Mouse (Mus musculus): Measurements from ENCODE around the gene Ppfia4. TPM values are rescaled to one million over a fixed set of nuclear protein-coding genes. Genes with fewer than 3 reads are reported as not detected.

Ppfia4 gene
- total RNA-seq, 1 experiment, result 14.1 TPM

GRCm38 (mm10) chr1:134281563-134281962 lies 51.2 kb downstream of the Ppfia4 start:
- TF ChIP-seq ZC3H11A (IDR thresholded peaks at IDR 0.05; ENCODE audit: borderline replicate concordance, low read depth, low read length), result no peak
- TF ChIP-seq ZNF384 (IDR thresholded peaks at IDR 0.05; ENCODE audit: low read depth, low read length), result no peak
- TF ChIP-seq CHD2 (IDR thresholded peaks at IDR 0.05; ENCODE audit: low read depth, low read length), result no peak
- TF ChIP-seq HCFC1 (IDR thresholded peaks at IDR 0.05; ENCODE audit: borderline replicate concordance, insufficient read depth, low read length), result no peak
- no peak for TF ChIP-seq MAFK (IDR thresholded peaks at IDR 0.05; ENCODE audit: insufficient read depth, low read depth, low read length)

GRCm38 (mm10) chr1:134280174-134280573 lies 52.6 kb downstream of the Ppfia4 start:
- H3K4me3 ChIP-seq (ENCODE audit: insufficient read depth in 1 of 2, low read depth in 1 of 2, low read length in 2 of 2, poor library complexity in 1 of 2, severe bottlenecking in 1 of 2), result no peak overlapping the region
- no peaks in the 10 kb centered on the region for H3K36me3 ChIP-seq (ENCODE audit: control insufficient read depth, insufficient read depth, low read length, poor library complexity, severe bottlenecking)
- TF ChIP-seq ZNF384 (IDR thresholded peaks at IDR 0.05; ENCODE audit: low read depth, low read length) (no peak), CHD2 (IDR thresholded peaks at IDR 0.05; ENCODE audit: low read depth, low read length) (no peak), HCFC1 (IDR thresholded peaks at IDR 0.05; ENCODE audit: borderline replicate concordance, insufficient read depth, low read length) (no peak), MAFK (IDR thresholded peaks at IDR 0.05; ENCODE audit: insufficient read depth, low read depth, low read length) (no peak), ZC3H11A (IDR thresholded peaks at IDR 0.05; ENCODE audit: borderline replicate concordance, low read depth, low read length) (no peak)
- no peak overlapping the region for H3K27ac ChIP-seq (ENCODE audit: insufficient read depth, low read depth, low read length, poor library complexity, severe bottlenecking)
- H3K9ac ChIP-seq (ENCODE audit: insufficient read depth, low read depth, low read length, poor library complexity, severe bottlenecking), result no peak overlapping the region
- H3K4me1 ChIP-seq (ENCODE audit: control insufficient read depth in 2 of 2, insufficient read depth in 2 of 2, low read length in 2 of 2, poor library complexity in 1 of 2), result 0 out of 4 replicates have a peak, but pooled peaks cover 0 to under 1% of the 10 kb centered on the region in 2 experiments
- no peak for DNase-seq (ENCODE audit: low read depth, low spot score)
- no peaks in the 10 kb centered on the region for H3K9me3 ChIP-seq (ENCODE audit: control insufficient read depth, insufficient read depth, low read depth, low read length)
- in situ Hi-C loops (cut with MboI; ENCODE audit: low sequenced_read_pairs in 2 of 2, unreplicated experiment in 2 of 2), result no loop called here

More at GRCm38 (mm10) chr1:134281563-134281962, 51.2 kb downstream of the Ppfia4 start:
- Histone ChIP-seq H3K27ac (ENCODE audit: insufficient read depth, low read depth, low read length, poor library complexity, severe bottlenecking) (no peak overlapping the region), H3K9ac (ENCODE audit: insufficient read depth, low read depth, low read length, poor library complexity, severe bottlenecking) (no peak overlapping the region), H3K36me3 (ENCODE audit: control insufficient read depth, insufficient read depth, low read length, poor library complexity, severe bottlenecking) (no peaks in the 10 kb centered on the region), H3K4me3 (ENCODE audit: insufficient read depth in 1 of 2, low read depth in 1 of 2, low read length in 2 of 2, poor library complexity in 1 of 2, severe bottlenecking in 1 of 2) (no peak overlapping the region), H3K9me3 (ENCODE audit: control insufficient read depth, insufficient read depth, low read depth, low read length) (no peaks in the 10 kb centered on the region), H3K4me1 (ENCODE audit: control insufficient read depth in 2 of 2, insufficient read depth in 2 of 2, low read length in 2 of 2, poor library complexity in 1 of 2) (peaks cover 2 to 6% of the 10 kb centered on the region in 2 experiments; a peak in 1 of 4 replicates)
- no peak for DNase-seq (ENCODE audit: low read depth, low spot score)
- in situ Hi-C loops (cut with MboI; ENCODE audit: low sequenced_read_pairs in 2 of 2, unreplicated experiment in 2 of 2), result no loop called here

DNA sequence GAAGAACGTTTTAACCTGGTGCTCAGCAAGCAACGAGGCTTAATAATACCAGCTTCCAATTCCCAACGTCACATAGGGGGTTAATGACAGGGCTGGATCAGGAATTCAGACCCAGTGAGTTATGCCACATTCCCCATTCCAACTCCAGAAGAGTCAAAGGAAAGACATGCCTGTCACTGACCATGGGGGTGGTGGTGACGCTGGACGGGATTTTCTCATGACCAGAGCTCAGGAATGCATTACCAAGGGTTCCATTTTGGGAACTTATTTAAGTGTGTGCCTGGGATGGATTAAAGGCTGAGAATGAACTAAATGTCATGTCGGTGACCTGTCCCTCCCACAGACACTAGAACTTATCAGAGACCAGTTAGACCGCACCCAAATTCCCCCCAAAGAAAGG lies 55.9 kb downstream of the Ppfia4 start:
- Histone ChIP-seq H3K9ac (ENCODE audit: insufficient read depth, low read depth, low read length, poor library complexity, severe bottlenecking) (no peak overlapping the region), H3K36me3 (ENCODE audit: control insufficient read depth, insufficient read depth, low read length, poor library complexity, severe bottlenecking) (no peaks in the 10 kb centered on the region), H3K27ac (ENCODE audit: insufficient read depth, low read depth, low read length, poor library complexity, severe bottlenecking) (no peak overlapping the region), H3K4me1 (ENCODE audit: control insufficient read depth in 2 of 2, insufficient read depth in 2 of 2, low read length in 2 of 2, poor library complexity in 1 of 2) (no peaks in the 10 kb centered on the region), H3K9me3 (ENCODE audit: control insufficient read depth, insufficient read depth, low read depth, low read length) (no peaks in the 10 kb centered on the region), H3K4me3 (ENCODE audit: insufficient read depth in 1 of 2, low read depth in 1 of 2, low read length in 2 of 2, poor library complexity in 1 of 2, severe bottlenecking in 1 of 2) (no peak overlapping the region)
- in situ Hi-C loops (cut with MboI; ENCODE audit: low sequenced_read_pairs in 2 of 2, unreplicated experiment in 2 of 2), result no loop called here
- DNase-seq (ENCODE audit: low read depth, low spot score), result no peak
- TF ChIP-seq MAFK (IDR thresholded peaks at IDR 0.05; ENCODE audit: insufficient read depth, low read depth, low read length), result no peak
- no peak for TF ChIP-seq ZC3H11A (IDR thresholded peaks at IDR 0.05; ENCODE audit: borderline replicate concordance, low read depth, low read length)
- TF ChIP-seq CHD2 (IDR thresholded peaks at IDR 0.05; ENCODE audit: low read depth, low read length), result no peak
- no peak for TF ChIP-seq HCFC1 (IDR thresholded peaks at IDR 0.05; ENCODE audit: borderline replicate concordance, insufficient read depth, low read length)
- TF ChIP-seq ZNF384 (IDR thresholded peaks at IDR 0.05; ENCODE audit: low read depth, low read length), result no peak

DNA sequence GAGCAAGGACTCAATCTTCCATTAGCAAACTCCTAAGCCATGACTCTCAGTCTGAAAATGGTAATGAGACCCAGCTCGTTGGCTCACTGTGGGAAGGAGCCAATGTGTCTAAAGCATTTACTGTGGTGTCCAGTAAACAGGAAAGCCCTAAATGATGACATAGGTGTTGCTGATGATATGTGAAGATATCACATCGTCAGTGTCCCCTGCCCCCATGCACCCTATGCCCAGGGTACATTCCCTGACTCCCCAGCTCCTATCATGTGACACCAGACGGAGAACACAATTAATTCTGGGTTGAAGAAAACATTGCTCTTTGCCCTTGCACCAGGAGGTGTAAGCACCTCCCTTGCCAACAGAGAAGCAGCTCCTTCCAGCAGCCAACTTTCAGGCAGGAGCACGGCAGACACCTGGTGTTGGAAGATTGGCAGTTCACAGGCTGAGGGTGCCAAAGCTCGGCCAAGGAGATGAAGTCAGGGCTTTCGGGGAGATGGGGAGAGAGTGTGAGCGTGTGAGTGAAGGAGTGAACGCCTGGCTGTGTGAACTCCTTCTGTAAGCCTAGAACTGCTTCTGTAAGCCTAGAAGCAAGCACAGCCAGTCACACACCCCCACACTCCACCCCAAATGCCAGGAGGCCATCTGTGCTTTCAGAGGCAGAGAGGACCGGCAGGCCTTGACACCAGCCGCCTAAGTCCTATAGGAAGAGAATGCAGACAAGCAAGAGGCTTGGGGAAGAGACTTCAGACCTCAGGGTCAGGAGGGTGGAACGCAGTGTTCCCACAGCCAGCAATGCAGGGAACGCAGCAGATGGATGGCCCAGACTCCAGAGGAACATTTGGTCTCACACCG lies 56.9 kb downstream of the Ppfia4 start:
- no peak overlapping the region for H3K4me3 ChIP-seq (ENCODE audit: insufficient read depth in 1 of 2, low read depth in 1 of 2, low read length in 2 of 2, poor library complexity in 1 of 2, severe bottlenecking in 1 of 2)
- TF ChIP-seq ZC3H11A (IDR thresholded peaks at IDR 0.05; ENCODE audit: borderline replicate concordance, low read depth, low read length) (no peak), CHD2 (IDR thresholded peaks at IDR 0.05; ENCODE audit: low read depth, low read length) (no peak)
- no peak overlapping the region for H3K27ac ChIP-seq (ENCODE audit: insufficient read depth, low read depth, low read length, poor library complexity, severe bottlenecking)
- no peaks in the 10 kb centered on the region for H3K4me1 ChIP-seq (ENCODE audit: control insufficient read depth in 2 of 2, insufficient read depth in 2 of 2, low read length in 2 of 2, poor library complexity in 1 of 2)
- in situ Hi-C loops (cut with MboI; ENCODE audit: low sequenced_read_pairs in 2 of 2, unreplicated experiment in 2 of 2), result no loop called here
- H3K9me3 ChIP-seq (ENCODE audit: control insufficient read depth, insufficient read depth, low read depth, low read length), result no peaks in the 10 kb centered on the region
- no peak overlapping the region for H3K9ac ChIP-seq (ENCODE audit: insufficient read depth, low read depth, low read length, poor library complexity, severe bottlenecking)
- no peak for DNase-seq (ENCODE audit: low read depth, low spot score)
- no peaks in the 10 kb centered on the region for H3K36me3 ChIP-seq (ENCODE audit: control insufficient read depth, insufficient read depth, low read length, poor library complexity, severe bottlenecking)

All from ES-E14 (cell line).